Mouse (Mus musculus) hindbrain, postnatal 0 days (tissue): ENCODE results near the gene Usp49. TPM values are rescaled to one million over a fixed set of nuclear protein-coding genes. Genes with fewer than 3 reads are reported as not detected.

ENCODE experiments used
- ATAC-seq: fragments of 200-750 bp; cut with Nextera tagmentation; 2 replicates; pipeline ENCODE4 v1.8.0; 2017; ENCODE audit warnings: mild to moderate bottlenecking, moderate TSS enrichment, moderate library complexity
- DNase-seq: peaks from one replicate; pipeline ENCODE4 v3.0.0-alpha.2; 2015; ENCODE audit warnings: low spot score
- H3K27ac ChIP-seq: fragments of 300-500 bp; sonication (generic); 2 replicates; pipeline ENCODE4 v1.5.1; 2014; ENCODE audit warnings: mild to moderate bottlenecking
- H3K27me3 ChIP-seq: fragments of 300-500 bp; sonication (generic); 2 replicates; pipeline ENCODE4 v1.6.1; 2014; ENCODE audit warnings: low read length, mixed read lengths; ENCODE audit not compliant: insufficient read depth
- H3K36me3 ChIP-seq: fragments of 300-500 bp; sonication (generic); 2 replicates; pipeline ENCODE4 v1.6.1; 2014; ENCODE audit warnings: low read length, mixed read lengths; ENCODE audit not compliant: insufficient read depth
- H3K4me1 ChIP-seq: fragments of 300-500 bp; sonication (generic); 2 replicates; pipeline ENCODE4 v1.6.1; 2014; ENCODE audit warnings: antibody characterized with exemption, low read length, mixed read lengths; ENCODE audit not compliant: insufficient read depth
- H3K4me2 ChIP-seq: fragments of 300-500 bp; sonication (generic); 2 replicates; pipeline ENCODE4 v1.6.1; 2014; ENCODE audit warnings: low read depth, mild to moderate bottlenecking, low read length, moderate library complexity, mixed read lengths
- H3K4me3 ChIP-seq: fragments of 300-500 bp; sonication (generic); 2 replicates; pipeline ENCODE4 v1.5.1; 2014; ENCODE audit warnings: low read length
- H3K9ac ChIP-seq: fragments of 300-500 bp; sonication (generic); replicated peaks from 2 replicates; pipeline ENCODE4 v1.6.1; 2014; ENCODE audit warnings: mild to moderate bottlenecking, low read length, moderate library complexity, mixed read lengths
- H3K9me3 ChIP-seq: fragments of 300-500 bp; sonication (generic); 2 replicates; pipeline ENCODE4 v1.6.1; 2016; ENCODE audit warnings: low read length, mixed read lengths
- CTCF ChIP-seq: IDR thresholded peaks from 2 replicates; pipeline ENCODE4 v1.5.1; 2016; ENCODE audit warnings: antibody characterized with exemption, control low read depth, low read depth
- WGBS: fragments of 180-500 bp; shearing (Covaris S2); extraction: QIAGEN DNeasy Blood & Tissue Kit; methylation state at CpG from one replicate; pipeline ENCODE4 v1.1.7; 2014; 5-methylcytosine and 5-hydroxymethylcytosine counted together
- polyA plus RNA-seq: library from polyadenylated mRNA; unstranded; fragments of >200 nt; fragmentation: Nextera tagmentation; extraction: Ambion mirVana; gene quantifications from 2 replicates; pipeline ENCODE4 v1.2.1, GENCODE M21; 2015
- total RNA-seq: library from RNA; depleted of rRNA; stranded (reverse); fragments of >200 nt; gene quantifications from 2 replicates; pipeline ENCODE4 v1.2.3, GENCODE M21; 2014

Usp49 gene
- total and polyA plus RNA-seq, 2 experiments from 2014 or later = 4.9 to 25.5 TPM

GRCm38 (mm10) chr17:47658741-47659243 lies 28.3 kb downstream of the Usp49 start:
- Histone ChIP-seq H3K4me2 (no peak overlapping the region), H3K4me3 (no peak overlapping the region), H3K27me3 (no peaks in the 10 kb centered on the region), H3K9ac (no peak overlapping the region), H3K27ac (no peak overlapping the region), H3K36me3 (no peaks in the 10 kb centered on the region), H3K9me3 (no peaks in the 10 kb centered on the region), H3K4me1 (no peaks in the 10 kb centered on the region)
- DNase-seq = no peak
- ATAC-seq = no peak
- no peak for TF ChIP-seq CTCF
- 87% methylated on average over 3 of the region's 3 CpGs for WGBS

- Histone ChIP-seq H3K4me3 (no peak overlapping the region), H3K9me3 (no peaks in the 10 kb centered on the region), H3K4me1 (no peaks in the 10 kb centered on the region), H3K36me3 (no peaks in the 10 kb centered on the region), H3K4me2 (no peak overlapping the region), H3K9ac (no peak overlapping the region), H3K27ac (no peak overlapping the region), H3K27me3 (no peaks in the 10 kb centered on the region)
- ATAC-seq = peak; percentile 67; the same call in 1 of the 2 replicates
- peak; percentile 5 for DNase-seq
- WGBS = 34% methylated on average over 9 of the region's 9 CpGs
- TF ChIP-seq CTCF = no peak
Observed at GRCm38 (mm10) chr17:47663009-47663713, 32.7 kb downstream of the Usp49 start.

- Histone ChIP-seq H3K4me1 (no peaks in the 10 kb centered on the region), H3K36me3 (no peaks in the 10 kb centered on the region), H3K9me3 (no peaks in the 10 kb centered on the region), H3K9ac (no peak overlapping the region), H3K4me2 (no peak overlapping the region), H3K4me3 (no peak overlapping the region), H3K27me3 (no peaks in the 10 kb centered on the region), H3K27ac (no peak overlapping the region)
- 78% methylated on average over 7 of the region's 7 CpGs for WGBS
- no peak for TF ChIP-seq CTCF
- DNase-seq (no peak), ATAC-seq (no peak)
Observed at GRCm38 (mm10) chr17:47664474-47664873, 34.0 kb downstream of the Usp49 start.

- no peak overlapping the region for H3K9ac ChIP-seq
- H3K27me3 ChIP-seq = no peaks in the 10 kb centered on the region
- DNase-seq (peak; percentile 35), ATAC-seq (0 out of 2 replicates have a peak, but pooled peaks have one; percentile 25)
- H3K4me1 ChIP-seq = 0 out of 2 replicates have a peak, but pooled peaks cover 5% of the 10 kb centered on the region
- TF ChIP-seq CTCF = no peak
- no peak overlapping the region for H3K4me3 ChIP-seq
- H3K9me3 ChIP-seq = no peaks in the 10 kb centered on the region
- no peak overlapping the region for H3K4me2 ChIP-seq
- no peak overlapping the region for H3K27ac ChIP-seq
- H3K36me3 ChIP-seq = no peaks in the 10 kb centered on the region
- WGBS = 42% methylated on average over 4 of the region's 4 CpGs
Observed at GRCm38 (mm10) chr17:47669166-47669565, 38.7 kb downstream of the Usp49 start.

- Histone ChIP-seq H3K9me3 (no peaks in the 10 kb centered on the region), H3K27me3 (no peaks in the 10 kb centered on the region), H3K4me3 (peak overlapping the region; percentile 26), H3K27ac (no peak overlapping the region), H3K36me3 (no peaks in the 10 kb centered on the region), H3K4me1 (0 out of 2 replicates have a peak, but pooled peaks cover 5% of the 10 kb centered on the region), H3K9ac (peak overlapping the region; percentile 10), H3K4me2 (peak overlapping the region; percentile 69)
- peak; percentile 39 for ATAC-seq
- WGBS = 22% methylated on average over 14 of the region's 14 CpGs
- no peak for TF ChIP-seq CTCF
- DNase-seq = no peak
Observed at GRCm38 (mm10) chr17:47671988-47672310, 41.5 kb downstream of the Usp49 start.

GRCm38 (mm10) chr17:47672311-47673111 lies 42.0 kb downstream of the Usp49 start:
- 0 out of 2 replicates have a peak, but pooled peaks have one; percentile 4 for TF ChIP-seq CTCF
- ATAC-seq (peak; percentile 61), DNase-seq (peak; percentile 77)
- H3K36me3 ChIP-seq = no peaks in the 10 kb centered on the region
- 6% methylated on average over 57 of the region's 68 CpGs for WGBS
- no peaks in the 10 kb centered on the region for H3K27me3 ChIP-seq
- H3K27ac ChIP-seq = no peak overlapping the region
- H3K9me3 ChIP-seq = no peaks in the 10 kb centered on the region
- H3K4me3 ChIP-seq = peak overlapping the region; percentile 26
- peak overlapping the region; percentile 69 for H3K4me2 ChIP-seq
- H3K4me1 ChIP-seq = 0 out of 2 replicates have a peak, but pooled peaks cover 5% of the 10 kb centered on the region
- peak overlapping the region; percentile 10 for H3K9ac ChIP-seq
